Mouse (Mus musculus) liver, embryonic 13.5 days (tissue): ENCODE measurements around the gene Vmn1r195. TPM values are rescaled to one million over a fixed set of nuclear protein-coding genes. Genes with fewer than 3 reads are reported as not detected.
"Not testable (repeated sequence)": the region's sequence is repeated elsewhere in the genome, so short reads cannot be mapped to it uniquely, and the experiment has no call there.

Source experiments
- ATAC-seq: fragments of 200-750 bp; cut with Nextera tagmentation; 2 replicates; pipeline ENCODE4 v1.8.0; 2017; ENCODE audit warnings: low read depth, mild to moderate bottlenecking, moderate number of reproducible peaks, moderate library complexity
- DNase-seq: peaks from one replicate; pipeline ENCODE4 v3.0.0; 2022
- H3K27ac ChIP-seq: fragments of 300-500 bp; sonication (generic); 2 replicates; pipeline ENCODE4 v1.5.1; 2015; ENCODE audit warnings: moderate library complexity, mild to moderate bottlenecking, inconsistent platforms
- H3K27me3 ChIP-seq: fragments of 300-500 bp; sonication (generic); 2 replicates; pipeline ENCODE4 v1.6.1; 2015; ENCODE audit warnings: mild to moderate bottlenecking, inconsistent platforms
- H3K36me3 ChIP-seq: fragments of 300-500 bp; sonication (generic); 2 replicates; pipeline ENCODE4 v1.6.1; 2015; ENCODE audit warnings: mild to moderate bottlenecking, inconsistent platforms
- H3K4me1 ChIP-seq: fragments of 300-500 bp; sonication (generic); replicated peaks from 2 replicates; pipeline ENCODE4 v1.6.1; 2015; ENCODE audit warnings: inconsistent platforms
- H3K4me2 ChIP-seq: fragments of 300-500 bp; sonication (generic); 2 replicates; pipeline ENCODE4 v1.6.1; 2015; ENCODE audit warnings: inconsistent platforms, mild to moderate bottlenecking, moderate library complexity
- H3K4me3 ChIP-seq: fragments of 300-500 bp; sonication (generic); replicated peaks from 2 replicates; pipeline ENCODE4 v1.5.1; 2015; ENCODE audit warnings: mild to moderate bottlenecking, inconsistent platforms
- H3K9ac ChIP-seq: fragments of 300-500 bp; sonication (generic); 2 replicates; pipeline ENCODE4 v1.6.1; 2015; ENCODE audit warnings: mild to moderate bottlenecking, inconsistent platforms
- H3K9me3 ChIP-seq: fragments of 300-500 bp; sonication (generic); replicated peaks from 2 replicates; pipeline ENCODE4 v1.6.1; 2016; ENCODE audit warnings: inconsistent platforms
- WGBS: fragments of 180-500 bp; shearing (Covaris S2); methylation state at CpG from one replicate; pipeline ENCODE4 v1.1.7; 2015; ENCODE audit not compliant: insufficient replicate concordance; 5-methylcytosine and 5-hydroxymethylcytosine counted together
- polyA plus RNA-seq: library from polyadenylated mRNA; unstranded; fragments of >200 nt; fragmentation: Nextera tagmentation; extraction: Ambion mirVana; gene quantifications from 2 replicates; pipeline ENCODE4 v1.2.1, GENCODE M21; 2015

Vmn1r195 gene
- not detected in 2 replicates for polyA plus RNA-seq

GRCm38 (mm10) chr13:22270222-22270621 lies at the start of gene Vmn1r195:
TSS of gene Vmn1r195 (plus strand) at chr13:22270522.
- not testable (repeated sequence) for H3K9ac ChIP-seq, H3K4me3 ChIP-seq, H3K27ac ChIP-seq, ATAC-seq, H3K9me3 ChIP-seq, H3K27me3 ChIP-seq, H3K4me1 ChIP-seq, H3K36me3 ChIP-seq, DNase-seq, H3K4me2 ChIP-seq
- 80% methylated on average over 1 of the region's 1 CpGs for WGBS

DNA sequence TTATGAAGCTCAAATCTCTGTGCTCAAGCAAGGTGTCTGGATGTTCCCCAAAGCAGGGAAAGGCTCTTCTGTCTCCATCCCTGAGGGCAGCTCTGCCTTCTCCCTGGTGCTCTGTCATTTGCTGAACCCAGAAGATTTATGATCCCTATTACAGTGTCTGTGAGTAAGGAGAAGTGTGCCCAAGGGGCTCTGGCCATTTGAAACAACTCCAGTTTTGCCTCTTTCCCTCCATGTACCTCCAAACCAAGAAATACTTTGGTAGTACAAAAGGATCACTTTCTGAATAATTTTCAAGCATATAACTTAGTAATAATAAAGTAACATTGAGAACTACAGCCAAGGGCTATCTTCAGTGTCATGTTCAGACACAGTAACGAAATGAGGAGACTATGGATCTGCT lies 47.3 kb upstream of the Vmn1r195 start, which contains the start of gene Vmn1r193:
TSS of gene Vmn1r193 (minus strand) at position 101 of the 400 bp plus-strand sequence.
- not testable (repeated sequence) for H3K27me3 ChIP-seq, H3K9me3 ChIP-seq, H3K4me3 ChIP-seq, H3K36me3 ChIP-seq, H3K27ac ChIP-seq, H3K9ac ChIP-seq, H3K4me2 ChIP-seq, DNase-seq, H3K4me1 ChIP-seq, ATAC-seq
- WGBS: 40% methylated on average over 1 of the region's 1 CpGs

GRCm38 (mm10) chr13:22243915-22244314 lies 26.4 kb upstream of the Vmn1r195 start, which contains the start of gene Vmn1r194:
TSS of gene Vmn1r194 (plus strand) at chr13:22244215.
- H3K9me3 ChIP-seq: no peaks in the 10 kb centered on the region
- no peaks in the 10 kb centered on the region for H3K4me1 ChIP-seq
- H3K27me3 ChIP-seq: no peaks in the 10 kb centered on the region
- 28% methylated on average over 1 of the region's 1 CpGs for WGBS
- H3K27ac ChIP-seq: no peak within 1 kb of the TSS
- H3K36me3 ChIP-seq: no peaks in the 10 kb centered on the region
- no peak within 1 kb of the TSS for H3K4me3 ChIP-seq
- H3K4me2 ChIP-seq: no peak within 1 kb of the TSS
- H3K9ac ChIP-seq: no peak within 1 kb of the TSS
- DNase-seq: no peak
- ATAC-seq: no peak

- Histone ChIP-seq H3K4me3 (no peak overlapping the region), H3K27me3 (no peaks in the 10 kb centered on the region), H3K4me1 (no peaks in the 10 kb centered on the region), H3K4me2 (no peak overlapping the region), H3K27ac (no peak overlapping the region), H3K36me3 (no peaks in the 10 kb centered on the region), H3K9ac (no peak overlapping the region), H3K9me3 (no peaks in the 10 kb centered on the region)
- no peak for DNase-seq
- WGBS: 42% methylated on average over 2 of the region's 2 CpGs
- no peak for ATAC-seq
Observed at GRCm38 (mm10) chr13:22271721-22272120, 1.4 kb downstream of the Vmn1r195 start.

GRCm38 (mm10) chr13:22284578-22284977 lies 14.3 kb downstream of the Vmn1r195 start:
- Histone ChIP-seq H3K27ac (no peak overlapping the region), H3K4me3 (no peak overlapping the region), H3K4me2 (no peak overlapping the region), H3K36me3 (no peaks in the 10 kb centered on the region), H3K27me3 (no peaks in the 10 kb centered on the region), H3K4me1 (no peaks in the 10 kb centered on the region), H3K9me3 (no peaks in the 10 kb centered on the region), H3K9ac (no peak overlapping the region)
- DNase-seq (no peak), ATAC-seq (no peak)
- WGBS: 63% methylated on average over 2 of the region's 2 CpGs

DNA sequence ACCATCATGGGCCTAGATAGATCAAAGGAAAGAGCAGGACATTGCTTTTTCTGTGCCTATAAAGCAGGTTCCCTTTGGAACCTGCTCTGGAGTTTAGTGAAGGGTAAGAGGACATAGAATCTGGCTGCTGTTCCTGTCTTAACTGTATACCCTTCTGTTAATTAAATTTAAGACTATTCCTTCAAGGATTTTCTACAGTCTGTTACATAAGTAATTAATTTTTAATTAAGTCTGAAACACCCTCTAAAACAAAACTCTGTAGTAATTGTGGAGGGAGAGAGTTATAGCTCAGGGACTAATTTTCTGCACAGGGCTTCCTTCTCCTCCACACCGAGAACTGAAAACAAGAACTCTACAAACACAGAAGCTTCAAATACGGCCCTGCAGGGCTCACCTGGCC lies 19.3 kb downstream of the Vmn1r195 start, which contains the start of gene Vmn1r196:
TSS of gene Vmn1r196 (plus strand) at position 301 of the 400 bp plus-strand sequence.
- WGBS: 48% methylated on average over 2 of the region's 2 CpGs
- Histone ChIP-seq H3K4me2 (no peak within 1 kb of the TSS), H3K27ac (no peak within 1 kb of the TSS), H3K9me3 (no peaks in the 10 kb centered on the region), H3K4me1 (no peaks in the 10 kb centered on the region), H3K9ac (no peak within 1 kb of the TSS), H3K4me3 (no peak within 1 kb of the TSS), H3K27me3 (no peaks in the 10 kb centered on the region), H3K36me3 (no peaks in the 10 kb centered on the region)
- DNase-seq (no peak), ATAC-seq (no peak)

DNA sequence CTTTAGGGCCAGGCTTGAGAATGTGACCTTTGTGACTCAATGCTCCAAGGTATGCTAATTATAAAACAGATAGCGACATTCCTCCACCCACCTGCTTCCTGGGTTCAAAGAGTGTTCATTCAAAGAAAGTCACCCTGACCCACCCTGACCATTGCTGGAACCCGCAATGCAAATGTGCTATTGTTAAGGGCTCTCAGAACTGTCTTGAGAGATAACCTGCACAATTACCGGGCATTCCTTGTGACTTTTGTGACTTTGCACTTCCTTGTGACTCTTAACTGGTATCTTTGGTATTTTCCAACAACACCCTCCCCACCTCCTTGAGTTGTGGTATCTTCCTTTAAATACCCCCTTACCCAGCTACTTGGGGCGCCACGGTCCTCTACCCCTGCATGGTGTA lies 37.8 kb downstream of the Vmn1r195 start:
- 76% methylated on average over 5 of the region's 5 CpGs for WGBS
- H3K36me3 ChIP-seq, H3K4me2 ChIP-seq, H3K9ac ChIP-seq, H3K4me1 ChIP-seq, H3K27ac ChIP-seq, H3K4me3 ChIP-seq, DNase-seq, ATAC-seq, H3K27me3 ChIP-seq: not testable (repeated sequence)
- peaks cover 12% of the 10 kb centered on the region for H3K9me3 ChIP-seq

DNA sequence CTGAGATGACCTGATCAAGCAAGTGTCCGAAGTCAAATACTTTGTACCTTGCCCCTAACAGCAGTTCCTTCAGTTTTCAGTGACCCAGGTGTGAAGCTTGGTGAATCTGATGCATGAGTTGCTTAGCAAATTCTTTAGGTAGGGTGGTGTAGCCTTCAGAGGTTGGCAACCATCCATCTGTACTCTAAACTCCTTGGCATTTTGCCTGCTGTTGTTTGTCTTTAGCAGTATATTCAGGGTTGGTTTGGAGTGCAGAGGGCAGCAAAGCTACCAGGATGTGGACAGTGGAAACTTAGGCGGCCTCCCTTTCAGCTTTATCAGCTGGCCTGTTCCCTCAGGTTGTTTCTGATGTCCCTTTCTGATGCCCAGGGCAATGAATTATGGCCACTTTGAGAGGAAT lies 45.0 kb downstream of the Vmn1r195 start:
- Histone ChIP-seq H3K9me3 (peaks cover 1% of the 10 kb centered on the region; the same call in 1 of the 2 replicates), H3K27me3 (no peaks in the 10 kb centered on the region), H3K36me3 (no peaks in the 10 kb centered on the region), H3K27ac (no peak overlapping the region), H3K4me2 (no peak overlapping the region), H3K4me3 (no peak overlapping the region), H3K9ac (no peak overlapping the region), H3K4me1 (no peaks in the 10 kb centered on the region)
- DNase-seq: no peak
- ATAC-seq: no peak
- 41% methylated on average over 2 of the region's 2 CpGs for WGBS

- ATAC-seq: no peak
Observed at GRCm38 (mm10) chr13:22317366-22317765, 47.0 kb downstream of the Vmn1r195 start.

GRCm38 (mm10) chr13:22320091-22320490 lies 49.8 kb downstream of the Vmn1r195 start:
- ATAC-seq: no peak
- Histone ChIP-seq H3K9me3 (no peaks in the 10 kb centered on the region), H3K36me3 (no peaks in the 10 kb centered on the region), H3K4me2 (no peak overlapping the region), H3K27ac (no peak overlapping the region), H3K4me1 (no peaks in the 10 kb centered on the region), H3K27me3 (no peaks in the 10 kb centered on the region), H3K4me3 (no peak overlapping the region), H3K9ac (no peak overlapping the region)
- DNase-seq: no peak

More at GRCm38 (mm10) chr13:22317366-22317765, 47.0 kb downstream of the Vmn1r195 start:
- Histone ChIP-seq H3K4me3 (no peak overlapping the region), H3K27ac (no peak overlapping the region), H3K4me2 (no peak overlapping the region), H3K9ac (no peak overlapping the region), H3K9me3 (no peaks in the 10 kb centered on the region), H3K27me3 (no peaks in the 10 kb centered on the region), H3K4me1 (no peaks in the 10 kb centered on the region), H3K36me3 (no peaks in the 10 kb centered on the region)
- WGBS: 57% methylated on average over 2 of the region's 2 CpGs
- no peak for DNase-seq

DNA sequence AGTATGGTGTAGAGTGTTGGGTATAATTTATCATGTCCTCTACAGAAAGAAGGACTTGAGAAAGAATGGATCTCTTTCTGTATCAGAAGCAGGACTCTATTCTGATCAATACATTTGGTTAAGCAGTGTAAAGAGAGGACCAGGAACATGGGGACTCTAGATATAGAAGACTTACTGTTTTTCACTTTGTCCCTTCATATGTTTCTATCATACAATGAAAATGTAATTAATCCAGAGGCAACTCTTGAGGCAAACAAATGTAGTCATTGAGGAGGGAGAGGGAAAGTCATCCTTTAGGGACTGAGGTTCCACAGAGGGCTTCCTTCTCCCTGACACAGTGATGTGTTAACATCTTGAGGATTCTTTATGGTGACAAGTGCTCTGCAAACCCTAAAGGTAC lies 54.0 kb downstream of the Vmn1r195 start, which contains the start of gene Vmn1r197:
TSS of gene Vmn1r197 (plus strand) at position 301 of the 400 bp plus-strand sequence.
- H3K9me3 ChIP-seq: no peaks in the 10 kb centered on the region
- H3K27ac ChIP-seq: no peak within 1 kb of the TSS
- no peaks in the 10 kb centered on the region for H3K27me3 ChIP-seq
- no peak for DNase-seq
- no peak within 1 kb of the TSS for H3K4me3 ChIP-seq
- no peaks in the 10 kb centered on the region for H3K4me1 ChIP-seq
- H3K36me3 ChIP-seq: no peaks in the 10 kb centered on the region
- H3K4me2 ChIP-seq: no peak within 1 kb of the TSS
- no peak for ATAC-seq
- H3K9ac ChIP-seq: no peak within 1 kb of the TSS
